Mouse (Mus musculus): ENCODE data around the gene Rnf145.

Gene Rnf145

DNA sequence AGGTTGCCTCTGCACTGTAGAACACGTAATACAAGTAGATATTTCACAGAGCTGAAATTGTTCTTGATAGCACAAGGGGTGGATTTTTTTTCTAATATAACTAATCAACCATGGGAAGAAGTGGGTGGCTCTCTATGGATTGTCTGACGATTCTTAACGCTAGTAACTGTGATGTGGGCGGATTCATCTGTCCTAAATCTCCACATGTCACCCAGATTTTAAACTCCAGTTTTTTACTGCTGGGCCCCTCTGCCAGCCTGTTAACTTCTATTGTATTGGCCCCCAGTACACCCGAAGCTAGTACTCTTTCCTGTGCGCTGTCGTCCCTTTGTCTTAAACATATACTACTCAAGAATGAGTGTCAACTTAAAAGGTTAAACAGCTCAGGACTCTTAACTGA lies 8.4 kb upstream of the Rnf145 start:
- no peak for DNase-seq (ENCODE audit: low read depth)

DNA sequence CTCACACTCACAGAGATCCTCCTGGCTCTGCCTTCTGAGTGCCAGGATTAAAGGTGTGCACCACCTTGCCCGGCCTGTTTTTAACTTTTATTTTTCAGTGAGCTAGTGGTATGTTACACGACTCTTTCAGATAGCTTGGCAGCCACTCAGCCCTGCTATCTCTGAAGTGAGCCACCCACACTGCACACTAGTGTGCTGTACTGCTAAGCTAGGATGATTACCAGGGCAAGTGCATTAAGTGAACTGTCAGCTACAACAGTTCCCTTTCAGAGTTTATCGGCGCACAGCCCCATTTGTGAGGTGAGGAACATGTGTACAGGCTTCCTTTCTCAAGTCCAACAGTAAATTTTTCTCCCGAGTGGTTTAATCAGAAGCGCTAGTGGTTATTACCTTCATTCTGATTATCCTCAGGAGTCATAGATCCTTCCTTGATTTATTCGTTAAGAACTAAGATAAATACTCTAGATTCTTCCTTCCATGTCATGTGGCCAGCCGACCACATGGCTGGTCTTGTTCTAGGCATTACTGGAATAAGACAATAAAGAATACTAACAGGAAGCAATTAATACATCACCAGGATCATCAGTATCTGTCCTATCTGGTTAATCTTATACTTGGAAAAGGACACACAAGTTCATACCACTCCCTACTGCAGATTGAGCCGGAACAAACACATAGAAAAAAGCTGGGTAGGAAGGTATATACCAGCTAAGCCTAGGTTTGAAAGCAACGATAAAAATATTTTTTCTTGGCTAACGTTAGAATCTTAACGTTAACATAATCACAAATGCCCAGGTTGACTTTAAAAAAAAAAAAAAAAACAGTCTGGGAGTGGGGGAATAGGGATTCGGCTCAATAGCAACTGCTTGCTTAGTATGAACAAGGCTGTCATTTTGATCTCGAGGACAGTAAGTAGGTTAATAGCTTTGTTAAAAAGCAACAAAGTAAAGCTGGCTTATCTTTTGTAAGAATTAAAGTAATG lies 6.4 kb upstream of the Rnf145 start:
- no peak for DNase-seq (ENCODE audit: low read depth)

DNA sequence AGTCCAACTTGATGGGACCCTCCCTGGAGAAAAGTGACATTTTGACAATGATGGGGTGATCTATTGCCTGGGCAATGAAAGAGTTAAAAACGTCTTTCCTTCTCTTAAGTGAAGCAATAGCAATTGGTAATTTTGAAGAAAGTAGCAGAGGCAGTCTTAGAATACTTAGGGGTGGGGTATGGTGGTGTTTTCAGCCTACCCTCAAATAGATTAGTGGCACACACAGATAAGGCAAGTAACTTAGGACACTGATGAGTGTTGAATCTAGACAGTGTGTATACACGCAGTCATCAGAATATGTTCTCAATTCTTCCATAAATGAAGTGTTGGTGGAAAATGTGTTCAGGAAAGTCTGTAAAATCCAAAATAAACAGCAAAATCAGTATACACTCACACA lies 5.7 kb upstream of the Rnf145 start:
- no peak for DNase-seq (ENCODE audit: low read depth)

DNA sequence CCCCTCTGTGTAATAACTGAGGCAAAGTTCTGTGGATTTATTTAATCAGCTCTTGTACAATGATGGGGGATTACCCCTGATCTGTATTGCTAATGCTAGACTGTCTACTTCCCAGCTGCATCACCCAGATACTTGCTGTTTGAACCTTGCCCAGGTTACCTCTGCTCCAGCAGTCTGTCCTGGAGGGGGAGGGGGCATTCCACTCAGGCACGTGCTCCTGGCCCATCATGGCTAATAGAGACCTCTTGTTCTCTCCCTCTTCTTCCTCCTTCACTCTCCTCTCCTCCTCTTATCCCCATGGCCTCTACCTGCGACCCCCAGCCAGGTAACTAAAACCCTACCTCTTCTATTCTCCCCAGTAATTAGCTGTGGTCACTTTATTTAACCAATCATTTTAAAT lies 4.1 kb upstream of the Rnf145 start:
- DNase-seq (ENCODE audit: low read depth) = no peak

DNA sequence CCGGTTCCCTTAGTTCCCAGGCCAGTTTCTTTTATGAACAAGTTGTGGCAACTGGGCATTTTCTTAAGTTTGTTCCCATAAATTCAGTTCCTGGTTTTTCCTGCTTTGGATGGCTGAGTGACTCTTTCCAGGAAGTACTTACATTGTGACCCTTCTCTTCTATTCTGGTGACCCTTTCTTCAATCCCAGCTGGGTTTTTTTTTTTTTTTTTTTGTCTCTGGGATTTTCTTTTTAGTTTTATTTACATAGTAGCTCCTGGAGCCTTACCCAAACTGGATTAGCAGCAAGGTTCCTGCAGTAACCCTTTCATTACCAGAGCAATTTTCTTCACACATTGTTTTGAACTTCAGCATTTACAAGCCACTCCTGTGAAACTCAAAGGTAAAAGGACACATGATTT lies 2.4 kb upstream of the Rnf145 start:
- DNase-seq (ENCODE audit: low read depth) = no peak

DNA sequence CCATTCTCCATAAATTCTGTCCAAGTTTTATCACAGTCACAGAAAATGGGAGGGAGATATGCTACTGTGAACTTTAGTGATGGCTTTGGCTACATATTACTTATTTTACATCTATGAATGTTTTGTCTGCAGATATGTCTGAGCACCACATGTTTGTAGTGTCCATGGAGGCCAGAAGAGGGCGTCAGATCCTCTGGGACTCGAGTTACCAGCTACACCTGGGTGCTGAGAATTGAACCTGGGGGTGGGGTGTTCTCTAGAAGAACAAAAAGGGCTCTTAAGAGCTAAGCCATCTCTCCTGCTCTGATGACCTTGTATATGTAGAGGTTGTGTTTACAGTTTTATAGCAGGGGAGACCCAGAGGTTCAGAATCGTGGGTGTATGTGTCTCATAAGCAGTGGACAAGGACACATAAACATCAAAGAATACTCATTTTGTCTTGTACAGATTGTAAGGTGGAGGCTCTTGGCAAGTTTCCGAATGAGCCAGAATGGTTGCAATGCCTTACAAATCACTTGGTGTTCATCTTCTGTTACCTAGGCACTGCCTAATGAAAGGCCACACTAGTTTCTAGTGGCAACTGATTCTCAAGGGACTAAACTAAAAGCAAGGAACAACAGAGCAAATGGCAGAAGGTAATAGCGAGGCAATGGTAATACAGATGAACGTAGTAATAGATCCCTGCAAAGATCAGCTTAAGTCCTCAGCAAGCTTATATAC lies 1.0 kb upstream of the Rnf145 start:
- peak; percentile 32 for DNase-seq (ENCODE audit: low read depth)

DNA sequence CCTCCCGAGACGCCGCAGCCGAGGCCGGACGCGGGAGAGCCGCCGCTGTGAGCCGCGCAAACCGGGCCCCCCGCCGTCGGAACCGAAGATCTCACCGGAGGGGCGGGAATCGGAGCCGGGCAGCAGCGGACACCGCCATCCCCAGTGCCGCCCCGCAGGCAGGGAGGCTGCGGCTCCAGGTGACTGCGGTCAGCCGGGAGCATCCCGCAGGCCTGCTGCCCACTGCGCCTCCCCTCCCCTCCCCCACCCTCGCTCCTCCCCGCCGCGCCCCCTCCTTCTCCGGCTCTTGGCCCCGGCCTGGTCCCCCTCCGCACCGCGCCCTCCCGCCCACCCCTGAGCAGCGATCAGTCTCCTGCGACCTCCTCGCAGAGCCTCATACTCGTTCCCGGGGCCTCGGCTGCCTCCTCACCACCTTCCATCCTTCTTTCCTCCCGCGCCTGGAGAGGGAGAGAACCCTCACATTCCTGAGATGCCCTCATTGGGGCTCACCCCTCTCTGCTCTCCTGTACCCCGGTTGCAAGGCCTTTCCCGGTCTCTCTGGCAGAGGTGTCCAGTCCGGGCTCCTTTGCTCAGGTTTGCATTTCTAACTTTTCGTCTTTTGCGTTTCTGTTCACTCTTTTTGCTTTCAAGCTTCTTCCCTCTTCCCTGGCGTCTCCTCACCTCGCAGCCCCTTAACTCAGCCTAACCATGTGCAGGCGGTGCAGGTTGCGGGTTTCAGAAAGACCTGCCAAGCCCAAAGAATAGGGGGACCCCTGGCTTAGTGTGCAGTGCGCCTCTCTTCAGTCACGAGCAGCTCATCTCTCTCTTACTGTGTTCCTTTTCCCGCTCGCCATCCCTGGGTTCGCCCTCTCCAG lies 559 bp downstream of the Rnf145 start:
- no peak for DNase-seq (ENCODE audit: low read depth)

DNA sequence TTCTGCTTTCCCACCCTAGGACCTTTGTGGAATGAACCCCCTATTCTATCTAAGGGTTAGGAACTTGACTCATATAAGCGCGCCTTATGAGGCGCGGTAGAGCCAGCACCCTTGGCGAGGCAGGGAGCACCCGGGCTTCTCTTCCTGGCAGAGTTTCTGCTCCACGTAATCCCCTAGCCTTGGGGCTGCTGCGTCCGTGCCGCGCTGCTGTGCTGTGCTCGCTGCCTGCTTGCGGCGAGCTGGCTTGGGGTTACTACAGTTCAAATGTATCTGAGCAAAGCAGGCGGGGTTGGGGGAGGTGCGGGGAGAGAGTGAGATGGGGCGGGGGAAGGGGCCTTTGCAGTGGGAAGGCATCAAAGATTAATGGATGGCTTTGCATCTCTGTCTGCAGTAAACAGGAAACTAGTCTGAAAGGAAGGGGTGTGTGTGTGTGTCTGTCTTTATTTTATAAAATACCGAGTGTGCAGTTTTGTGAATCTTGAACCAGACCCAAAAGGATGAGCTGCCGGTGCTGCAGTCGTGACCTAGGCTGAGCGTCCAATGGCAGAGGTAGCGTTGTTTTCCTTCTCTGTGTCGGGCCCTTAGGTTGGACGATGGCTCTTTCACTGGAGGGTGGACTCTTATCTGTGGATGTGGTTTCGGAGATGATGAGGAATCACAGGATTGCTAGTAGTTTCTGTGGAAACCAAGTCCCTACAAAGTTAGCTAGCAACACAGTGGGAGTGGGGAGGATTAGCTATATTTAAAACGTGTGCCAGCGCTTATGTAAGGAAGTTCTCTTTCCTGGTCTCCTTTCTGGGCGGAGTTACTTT lies 1.4 kb downstream of the Rnf145 start:
- DNase-seq (ENCODE audit: low read depth) = peak; percentile 93

DNA sequence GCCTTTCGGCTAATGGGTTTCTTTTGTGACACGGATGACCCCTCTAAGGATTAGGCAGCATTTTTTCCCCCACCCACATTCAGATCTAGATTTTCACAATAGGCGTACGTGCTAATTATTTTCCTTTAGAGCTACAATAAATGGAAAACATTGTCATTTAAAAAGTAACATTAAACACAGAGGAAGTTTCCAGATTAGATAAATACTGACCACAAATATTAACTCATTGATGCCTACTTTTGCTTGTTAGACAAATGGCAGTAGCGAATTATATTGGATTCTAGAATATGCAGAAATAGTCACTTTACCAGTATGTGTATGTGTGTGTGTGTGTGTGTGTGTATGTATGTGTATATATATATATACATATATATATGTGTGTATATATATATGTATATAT lies 3.8 kb downstream of the Rnf145 start:
- no peak for DNase-seq (ENCODE audit: low read depth)

DNA sequence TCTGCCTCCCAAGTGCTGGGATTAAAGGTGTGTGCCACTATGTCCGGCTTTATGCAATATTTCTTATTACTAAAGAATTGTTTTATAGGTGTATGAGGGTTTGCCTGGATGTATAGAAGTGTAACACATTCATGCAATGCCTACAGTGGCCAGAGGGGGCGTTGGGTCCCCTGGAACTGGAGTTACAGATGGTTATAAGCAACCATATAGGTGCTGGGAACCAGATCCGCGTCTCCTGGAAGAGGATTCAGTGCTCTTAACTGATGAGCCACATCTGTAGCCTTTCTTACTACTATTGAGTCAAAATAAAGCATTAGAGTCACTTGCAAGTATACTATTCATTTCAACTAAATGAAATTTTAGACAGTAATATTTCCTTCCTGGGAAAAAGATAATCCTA lies 7.0 kb downstream of the Rnf145 start:
- peak; percentile 61 for DNase-seq (ENCODE audit: low read depth)

DNA sequence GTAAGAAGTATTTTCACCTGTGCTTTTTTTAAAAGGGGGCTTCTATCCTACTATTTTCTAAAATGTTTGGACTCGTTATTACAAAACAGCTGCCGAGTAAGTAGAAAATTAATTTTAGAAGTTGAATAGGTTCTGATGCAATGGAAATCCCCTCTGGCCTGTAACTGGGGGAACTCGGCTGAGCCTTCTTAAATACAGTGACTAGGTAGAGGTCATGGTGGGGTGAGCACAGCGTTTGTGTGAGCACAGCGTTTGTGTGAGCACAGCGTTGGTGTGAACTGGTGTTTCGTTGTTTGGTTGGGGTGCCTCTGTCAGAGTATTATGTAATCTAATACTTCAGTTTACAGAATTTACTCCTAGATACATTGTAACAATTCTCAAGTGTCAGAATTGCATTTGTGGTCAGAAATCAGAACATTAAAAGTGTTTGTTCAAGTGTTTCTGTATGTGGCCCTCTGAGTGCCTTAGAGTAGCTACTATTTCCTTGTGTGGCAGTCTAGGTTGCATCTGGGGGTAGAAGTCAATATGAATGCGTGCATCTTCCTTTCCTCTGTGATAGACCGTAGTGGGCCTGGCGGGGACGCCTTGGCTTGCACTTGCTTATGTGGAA lies 8.0 kb downstream of the Rnf145 start:
- peak; percentile 54 for DNase-seq (ENCODE audit: low read depth)

DNA sequence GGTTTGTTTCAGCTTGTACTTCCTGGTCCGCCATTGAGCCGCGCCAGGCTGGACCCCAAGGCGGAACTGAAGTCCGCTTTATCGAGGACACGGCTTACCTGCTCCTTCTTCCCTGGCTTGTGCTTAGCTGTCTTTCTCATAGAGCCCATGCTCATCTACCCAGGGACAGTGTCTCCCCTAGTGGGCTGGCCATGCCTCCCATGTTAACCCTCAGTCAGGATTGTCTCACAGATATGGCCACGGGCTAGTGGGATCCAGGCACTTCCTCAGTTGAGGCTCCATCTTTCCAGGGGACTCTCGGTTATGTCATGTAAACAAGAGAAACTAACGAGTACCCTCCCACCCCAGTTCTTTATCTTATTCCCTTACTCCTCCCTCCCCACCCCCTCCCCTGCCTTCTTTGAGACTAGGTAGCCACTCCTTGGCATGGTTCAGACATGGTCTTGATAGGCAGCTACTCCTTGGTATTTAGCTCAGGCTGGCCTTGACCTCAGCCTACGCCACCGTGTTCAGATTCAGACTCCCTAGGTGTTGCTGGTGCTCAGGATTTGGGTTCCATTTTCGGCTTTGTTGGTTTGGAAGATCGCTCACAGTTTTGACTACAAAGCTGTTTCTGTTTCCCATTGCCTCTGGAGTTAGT lies 9.9 kb downstream of the Rnf145 start:
- no peak for DNase-seq (ENCODE audit: low read depth)

DNA sequence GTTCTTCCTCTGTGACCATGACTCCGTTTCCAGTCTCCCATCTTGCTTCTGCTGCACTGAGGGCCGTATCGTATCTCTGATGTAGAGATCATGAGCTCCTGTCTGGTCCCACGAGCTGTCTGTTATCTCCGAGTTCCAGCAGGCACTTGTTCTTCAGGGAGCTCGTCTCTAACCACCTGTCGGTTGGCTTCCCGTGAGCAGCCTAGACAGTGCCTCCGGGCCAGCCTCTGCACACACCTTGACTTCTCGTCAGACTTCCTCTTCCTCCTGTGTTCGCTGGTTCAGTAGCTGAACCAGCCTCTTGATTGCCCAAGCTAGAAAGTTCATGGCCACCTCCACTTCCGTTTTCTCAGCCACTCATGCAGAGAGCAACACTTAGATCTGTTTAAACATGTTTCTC lies 10.4 kb downstream of the Rnf145 start:
- peak; percentile 72 for DNase-seq (ENCODE audit: low read depth)

DNA sequence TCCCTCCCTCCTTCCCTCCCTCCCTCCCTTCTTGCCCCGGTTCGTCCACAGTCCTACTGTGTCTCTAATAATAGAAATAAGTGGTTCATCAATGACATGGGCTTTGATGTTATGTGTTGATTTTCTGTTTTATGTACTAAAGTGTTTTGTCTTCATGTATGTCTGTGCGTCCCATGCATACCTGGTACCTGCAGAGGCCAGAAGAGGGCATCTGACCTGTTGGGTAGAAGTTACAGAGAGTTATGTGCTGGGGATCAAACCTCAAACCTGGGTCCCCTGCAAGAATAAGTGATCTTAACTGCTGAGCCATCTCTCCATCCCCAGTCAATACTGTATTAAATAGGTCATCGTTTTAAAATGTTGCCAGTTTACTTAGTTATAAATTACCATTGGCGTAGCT lies 11.0 kb downstream of the Rnf145 start:
- DNase-seq (ENCODE audit: low read depth) = no peak

DNA sequence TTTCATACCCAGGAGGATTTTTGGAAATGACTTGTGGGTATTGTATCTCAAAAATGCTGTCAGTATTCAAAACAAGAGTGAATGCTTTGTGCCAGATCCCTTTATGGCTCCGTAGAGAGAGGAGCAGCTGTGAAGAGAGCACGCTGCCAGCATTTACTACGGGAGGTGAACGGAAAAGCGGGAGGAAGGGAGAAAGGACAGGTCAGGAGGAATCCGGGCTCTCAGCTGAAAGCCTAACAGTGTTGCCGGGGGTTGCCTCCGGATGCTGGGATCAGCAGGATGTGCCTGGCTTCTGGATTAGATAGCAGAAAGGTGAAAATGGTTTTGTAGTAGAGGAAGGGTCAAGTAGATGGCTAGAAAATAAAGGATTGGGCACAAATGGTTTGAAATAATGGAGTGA lies 11.6 kb downstream of the Rnf145 start:
- no peak for DNase-seq (ENCODE audit: low read depth)

DNA sequence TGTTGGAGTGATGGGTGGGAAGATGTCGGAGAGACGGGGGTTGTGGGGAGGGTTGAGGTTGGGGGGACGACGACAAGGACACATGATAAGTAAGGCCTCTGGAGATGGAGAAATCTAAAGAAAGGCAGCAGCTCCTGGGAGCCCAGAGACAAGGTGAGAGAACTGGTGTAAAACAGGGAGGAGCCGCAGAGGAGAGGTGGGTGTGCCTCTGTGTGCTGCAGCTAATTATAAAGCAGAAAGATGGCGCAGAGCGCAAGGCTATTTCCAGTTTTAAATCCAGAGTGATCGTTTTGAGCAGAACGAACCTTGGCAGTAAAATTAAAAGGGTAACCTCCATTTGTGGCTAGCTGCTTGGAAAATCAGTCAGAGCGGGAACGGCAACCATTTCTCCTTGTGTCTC lies 12.1 kb downstream of the Rnf145 start:
- no peak for DNase-seq (ENCODE audit: low read depth)

DNA sequence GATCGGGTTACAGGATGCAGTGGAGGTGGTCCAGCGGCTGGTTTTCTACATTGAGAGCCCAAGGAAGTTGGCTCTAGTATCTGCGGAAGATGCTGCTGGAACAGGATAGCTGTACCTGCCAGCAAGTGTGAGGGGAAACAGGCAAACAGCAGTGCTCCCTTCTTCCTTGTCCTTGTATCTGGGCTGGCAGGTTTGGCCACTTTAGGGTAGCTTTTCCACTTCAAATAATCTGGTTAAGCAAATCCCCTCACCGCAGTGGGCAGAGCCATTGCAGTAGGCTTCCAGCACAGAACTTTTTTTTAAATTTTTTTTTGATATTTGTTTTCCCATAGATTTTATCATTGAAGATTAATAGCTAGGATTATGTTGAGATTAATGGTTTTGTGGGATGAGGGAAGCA lies 12.9 kb downstream of the Rnf145 start:
- no peak for DNase-seq (ENCODE audit: low read depth)

DNA sequence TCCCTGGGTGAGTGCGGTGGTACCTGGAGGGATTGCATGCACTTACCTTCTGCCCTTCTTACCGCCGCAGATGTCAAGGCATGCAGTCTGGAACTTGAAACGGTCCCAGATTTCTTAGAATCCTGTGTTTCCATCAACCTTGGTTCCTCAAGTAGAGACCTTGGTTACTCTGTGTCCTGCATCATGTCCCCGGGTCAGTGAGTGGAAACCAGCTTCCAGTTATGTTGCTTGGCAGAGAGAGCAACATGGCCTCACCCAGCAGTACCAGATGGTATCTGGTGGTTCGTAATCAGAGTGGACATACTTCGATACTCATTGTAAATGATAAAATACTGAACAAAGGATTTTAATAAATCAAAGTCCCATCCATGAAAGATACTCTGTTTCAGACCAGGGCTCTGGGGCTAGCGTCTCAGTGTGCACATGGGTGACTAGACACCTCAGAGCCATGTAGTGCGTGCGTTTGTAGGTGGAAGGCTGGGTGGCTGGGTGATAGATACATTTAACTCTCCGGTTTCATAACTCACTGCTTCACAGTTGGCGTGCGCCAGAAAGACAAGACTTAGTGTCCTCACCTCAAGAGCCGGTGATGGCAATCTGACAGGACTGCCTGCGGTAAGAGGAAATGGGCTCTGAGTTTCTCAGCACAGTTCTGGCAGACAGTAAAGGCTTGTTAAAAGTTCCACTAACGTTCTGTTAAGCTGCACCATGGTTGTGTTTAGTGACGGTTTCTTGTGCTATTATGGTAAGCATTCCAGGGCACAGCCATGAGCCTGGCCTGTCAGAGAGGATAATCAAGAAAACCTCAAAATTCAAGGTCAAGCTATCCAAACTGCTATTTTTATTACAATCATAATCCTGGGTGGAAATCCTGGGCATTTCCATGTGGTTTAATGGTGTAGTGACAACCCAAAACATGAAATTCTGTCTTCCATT lies 14.3 kb downstream of the Rnf145 start:
- no peak for DNase-seq (ENCODE audit: low read depth)

DNA sequence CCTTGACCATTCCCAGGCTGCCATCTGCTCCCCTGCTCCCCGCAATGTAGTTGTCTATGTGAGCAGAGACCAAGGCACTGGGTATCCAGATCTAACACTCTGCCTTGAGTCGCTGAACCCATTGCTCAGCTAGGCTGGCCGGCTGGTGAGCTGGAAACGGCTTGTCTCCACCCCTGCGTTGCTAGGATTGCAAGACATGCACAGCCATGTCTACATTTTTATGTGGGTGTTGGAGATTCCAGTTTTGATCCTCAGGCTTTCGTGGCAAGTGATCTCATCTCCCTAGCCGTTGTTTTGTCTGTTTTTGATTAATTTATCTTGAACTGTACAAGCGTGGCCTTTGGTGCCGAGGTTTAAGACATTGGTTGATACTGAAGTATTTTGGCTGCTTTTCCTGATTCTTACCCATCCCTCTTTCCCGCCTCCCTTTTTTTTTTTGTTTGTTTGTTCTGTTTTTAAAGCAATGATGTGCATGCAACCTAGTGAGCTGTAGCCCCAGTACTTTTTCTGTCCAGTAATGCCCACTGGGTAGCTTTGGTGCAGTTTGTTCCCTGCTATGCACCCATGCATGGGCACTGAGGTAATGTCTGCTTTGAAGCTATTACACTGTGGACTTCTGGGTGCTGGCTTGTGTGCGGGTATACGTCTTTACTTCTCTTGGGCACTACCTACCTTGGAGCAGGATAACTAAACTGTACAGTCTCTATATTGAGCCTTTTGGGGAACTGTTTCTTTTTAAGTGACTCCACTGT lies 16.4 kb downstream of the Rnf145 start:
- no peak for DNase-seq (ENCODE audit: low read depth)

Data from induced T-regulatory cell, adult 2 months (primary cell).